ENCODE assay signal across 10 mouse cellular contexts in genomic region chr1:74298996-74299395, GRCm38 (mm10). TPM values are rescaled to one million over a fixed set of nuclear protein-coding genes. Genes with fewer than 3 reads are reported as not detected.
DNase-seq lines count a peak whose midpoint lies in the region; ATAC-seq and TF ChIP-seq lines count a peak whose summit lies in the region.
"Had no signal": no experiment of that assay in that cellular context is flagged by ENCODE, and none has a peak within 500 bp of the region (broad histone marks: within the 10 kb centered on the region; RNA-seq: fewer than 3 reads in every experiment).

No protein-coding gene starts in this region.

- no peak overlapping the region for H3K4me2 ChIP-seq in midbrain, embryonic 16.5 days (ENCODE audit: low read length)
- H3K4me2 ChIP-seq: forebrain, embryonic 13.5 days; limb, embryonic 13.5 days had no signal

- peaks cover 11% of the 10 kb centered on the region for H3K27me3 ChIP-seq in midbrain, embryonic 16.5 days (ENCODE audit: control insufficient read depth, insufficient read depth, low read depth, low read length)
- H3K27me3 ChIP-seq: limb, embryonic 13.5 days had no signal

- no peak for DNase-seq in left cerebral cortex, adult 2 months (ENCODE audit: extremely low spot score in 1 of 2, low spot score in 2 of 2)
- DNase-seq in left cerebral cortex, adult 8-10 months (ENCODE audit: low spot score in 2 of 2): no peak
- peak; percentile 77 to 79 for DNase-seq in heart, adult 18-20 months
- DNase-seq in lung, postnatal 10 days: peak; percentile 73

- intact Hi-C loops in left cerebral cortex, adult 2 months (cut with DNase I): no loop called here

- TF ChIP-seq CTCF in left cerebral cortex, adult 2 months (IDR thresholded peaks at IDR 0.05): no peak

- ATAC-seq in midbrain, embryonic 16.5 days: no peak
- ATAC-seq in erythroid progenitor cell, adult 5-6 weeks (replicated peaks; ENCODE audit: low FRiP score, poor library complexity, severe bottlenecking): no peak
- ATAC-seq in megakaryocyte progenitor cell, adult 5-6 weeks (replicated peaks; ENCODE audit: poor library complexity): no peak
- ATAC-seq: forebrain, embryonic 13.5 days had no signal

- no peak overlapping the region for H3K4me3 ChIP-seq in left cerebral cortex, adult 2 months
- no peak overlapping the region for H3K4me3 ChIP-seq in brown adipose tissue, adult 24 weeks (ENCODE audit: insufficient read depth, low read depth, low read length)
- no peak overlapping the region for H3K4me3 ChIP-seq in midbrain, embryonic 16.5 days (ENCODE audit: low read depth, low read length)
- H3K4me3 ChIP-seq: forebrain, embryonic 13.5 days; limb, embryonic 13.5 days had no signal

- WGBS in midbrain, embryonic 16.5 days: 70% methylated on average over 5 of the region's 5 CpGs

- H3K9me3 ChIP-seq in midbrain, embryonic 16.5 days (replicated peaks; ENCODE audit: control insufficient read depth, low read length, poor library complexity, severe bottlenecking): no peaks in the 10 kb centered on the region
- H3K9me3 ChIP-seq: forebrain, embryonic 13.5 days; limb, embryonic 13.5 days had no signal

- peaks cover 76% of the 10 kb centered on the region for H3K4me1 ChIP-seq in brown adipose tissue, adult 24 weeks (ENCODE audit: control insufficient read depth, insufficient read depth, insufficient read length, low read length)
- peaks cover 15% of the 10 kb centered on the region for H3K4me1 ChIP-seq in midbrain, embryonic 16.5 days (ENCODE audit: control insufficient read depth, insufficient read depth, low read length)

- H3K9ac ChIP-seq in midbrain, embryonic 16.5 days (ENCODE audit: low read depth, low read length): no peak overlapping the region
- H3K9ac ChIP-seq: forebrain, embryonic 13.5 days; limb, embryonic 13.5 days had no signal

- peak overlapping the region; percentile 92; the same call in 1 of the 2 replicates for H3K27ac ChIP-seq in left cerebral cortex, adult 2 months
- H3K27ac ChIP-seq in brown adipose tissue, adult 24 weeks (replicated peaks; ENCODE audit: low read depth, low read length): peak overlapping the region; percentile 86
- H3K27ac ChIP-seq in midbrain, embryonic 16.5 days (ENCODE audit: low read length): no peak overlapping the region
- H3K27ac ChIP-seq: forebrain, embryonic 13.5 days; limb, embryonic 13.5 days had no signal

- H3K36me3 ChIP-seq in midbrain, embryonic 16.5 days (ENCODE audit: control insufficient read depth, insufficient read depth, low read length): no peaks in the 10 kb centered on the region; the same call in 1 of the 2 replicates

RNA-seq across cellular contexts. Expression of gene Tmbim1, which starts 6.4 kb away (rescaled TPM):
- 10 to 100 TPM; 19.4 to 22.0 TPM for total RNA-seq in left cerebral cortex, adult 2 months (2021)
- total RNA-seq in left cerebral cortex, adult 8-10 months (2022): 10 to 100 TPM; 28.2 to 32.3 (median 31.4) TPM
- 34.6 and 41.7 TPM in 2 replicates for polyA plus RNA-seq in brown adipose tissue, adult 24 weeks (2012; ENCODE audit: insufficient read depth, insufficient read length, missing spikeins)
- total RNA-seq in heart, adult 18-20 months (2021): 10 to 100 TPM; 40.2 to 46.3 TPM
- 6.2 and 8.4 TPM in 2 replicates for polyA plus RNA-seq in midbrain, embryonic 16.5 days (2015; fragmentation: Nextera tagmentation; extraction: Ambion mirVana)
- not detected in 2 replicates for total RNA-seq in erythroid progenitor cell, adult 5-6 weeks (2015; ENCODE audit: low replicate concordance)
- 0.45 and 0.90 TPM in 2 replicates for total RNA-seq in erythroid progenitor cell, adult 5-6 weeks (2017; ENCODE audit: low replicate concordance)
- total RNA-seq in megakaryocyte progenitor cell, adult 5-6 weeks (2015): 13.6 and 13.8 TPM in 2 replicates
- total RNA-seq in megakaryocyte progenitor cell, adult 5-6 weeks (2017): 14.0 and 18.4 TPM in 2 replicates

RNA-seq across cellular contexts. Expression of gene Pnkd, which starts 14.3 kb away (rescaled TPM):
- 100 to 1,000 TPM; 155 to 164 TPM for total RNA-seq in left cerebral cortex, adult 2 months (2021)
- total RNA-seq in left cerebral cortex, adult 8-10 months (2022): 100 to 1,000 TPM; 162 to 185 (median 173) TPM
- polyA plus RNA-seq in brown adipose tissue, adult 24 weeks (2012; ENCODE audit: insufficient read depth, insufficient read length, missing spikeins): 117 and 146 TPM in 2 replicates
- total RNA-seq in heart, adult 18-20 months (2021): 100 to 1,000 TPM; 138 to 151 TPM
- 117 and 125 TPM in 2 replicates for polyA plus RNA-seq in midbrain, embryonic 16.5 days (2015; fragmentation: Nextera tagmentation; extraction: Ambion mirVana)
- total RNA-seq in erythroid progenitor cell, adult 5-6 weeks (2015; ENCODE audit: low replicate concordance): 6.5 and 12.2 TPM in 2 replicates
- 0.76 and 1.8 TPM in 2 replicates for total RNA-seq in erythroid progenitor cell, adult 5-6 weeks (2017; ENCODE audit: low replicate concordance)
- 29.8 and 32.4 TPM in 2 replicates for total RNA-seq in megakaryocyte progenitor cell, adult 5-6 weeks (2015)
- 11.2 and 21.6 TPM in 2 replicates for total RNA-seq in megakaryocyte progenitor cell, adult 5-6 weeks (2017)

RNA-seq across cellular contexts. Expression of gene Aamp, which starts 14.5 kb away (rescaled TPM):
- total RNA-seq in left cerebral cortex, adult 2 months (2021): 100 to 1,000 TPM; 140 to 143 TPM
- 100 to 1,000 TPM; 138 to 159 (median 148) TPM for total RNA-seq in left cerebral cortex, adult 8-10 months (2022)
- polyA plus RNA-seq in brown adipose tissue, adult 24 weeks (2012; ENCODE audit: insufficient read depth, insufficient read length, missing spikeins): 66.7 and 77.7 TPM in 2 replicates
- 100 to 1,000 TPM in 1 of 2 experiments, 10 to 100 TPM in 1; 99.8 to 102 TPM for total RNA-seq in heart, adult 18-20 months (2021)
- 205 and 212 TPM in 2 replicates for polyA plus RNA-seq in midbrain, embryonic 16.5 days (2015; fragmentation: Nextera tagmentation; extraction: Ambion mirVana)
- 12.6 and 14.3 TPM in 2 replicates for total RNA-seq in erythroid progenitor cell, adult 5-6 weeks (2015; ENCODE audit: low replicate concordance)
- 17.1 and 26.6 TPM in 2 replicates for total RNA-seq in erythroid progenitor cell, adult 5-6 weeks (2017; ENCODE audit: low replicate concordance)
- 45.3 and 49.7 TPM in 2 replicates for total RNA-seq in megakaryocyte progenitor cell, adult 5-6 weeks (2015)
- total RNA-seq in megakaryocyte progenitor cell, adult 5-6 weeks (2017): 98.1 and 104 TPM in 2 replicates

RNA-seq across cellular contexts. Expression of gene Gpbar1, which starts 20.6 kb away (rescaled TPM):
- total RNA-seq in left cerebral cortex, adult 2 months (2021): not detected
- not detected for total RNA-seq in left cerebral cortex, adult 8-10 months (2022)
- polyA plus RNA-seq in brown adipose tissue, adult 24 weeks (2012; ENCODE audit: insufficient read depth, insufficient read length, missing spikeins): not detected in 2 replicates
- total RNA-seq in heart, adult 18-20 months (2021): not detected
- 0.20 and 0.34 TPM in 2 replicates for polyA plus RNA-seq in midbrain, embryonic 16.5 days (2015; fragmentation: Nextera tagmentation; extraction: Ambion mirVana)
- total RNA-seq in erythroid progenitor cell, adult 5-6 weeks (2015; ENCODE audit: low replicate concordance): not detected in 2 replicates
- not detected in 2 replicates for total RNA-seq in erythroid progenitor cell, adult 5-6 weeks (2017; ENCODE audit: low replicate concordance)
- 0.12 TPM in 1 of 2 replicates, not detected in the other for total RNA-seq in megakaryocyte progenitor cell, adult 5-6 weeks (2015)
- not detected in 2 replicates for total RNA-seq in megakaryocyte progenitor cell, adult 5-6 weeks (2017)
- polyA plus RNA-seq: forebrain, embryonic 13.5 days had no signal

Comparison
In these comparisons a context has a peak if more than half of its experiments do, and no peak if none do; other contexts are left out.
1. DNase-seq: peak in heart, adult 18-20 months (2 of 2) and lung, postnatal 10 days (single experiment); none in left cerebral cortex, adult 2 months (0 of 2) and left cerebral cortex, adult 8-10 months (0 of 2).
2. RNA of gene Tmbim1, which starts 6.4 kb away (total RNA-seq): 40.2 to 46.3 TPM in heart, adult 18-20 months, 28.2 to 32.3 TPM in left cerebral cortex, adult 8-10 months, 19.4 to 22.0 TPM in left cerebral cortex, adult 2 months and 13.6 to 18.4 TPM in megakaryocyte progenitor cell, adult 5-6 weeks; 0.45 to 0.90 TPM in erythroid progenitor cell, adult 5-6 weeks; every median in the first group is over 4 times any median in the second.
3. RNA of gene Pnkd, which starts 14.3 kb away (total RNA-seq): 162 to 185 TPM in left cerebral cortex, adult 8-10 months, 155 to 164 TPM in left cerebral cortex, adult 2 months and 138 to 151 TPM in heart, adult 18-20 months; 11.2 to 32.4 TPM in megakaryocyte progenitor cell, adult 5-6 weeks and 0.76 to 12.2 TPM in erythroid progenitor cell, adult 5-6 weeks; every median in the first group is over 4 times any median in the second.